Mouse (Mus musculus) ES-E14 (cell line): ENCODE measurements around the gene Trp53i11.

Experiments used
- CHD2 ChIP-seq: IDR thresholded peaks from 2 replicates; pipeline ENCODE4 v1.6.1; 2014; ENCODE audit warnings: mild to moderate bottlenecking, low read depth, low read length, inconsistent platforms
- HCFC1 ChIP-seq: IDR thresholded peaks from 2 replicates; pipeline ENCODE4 v1.6.1; 2012; ENCODE audit warnings: low read length, inconsistent platforms, borderline replicate concordance; ENCODE audit not compliant: insufficient read depth
- MAFK ChIP-seq: IDR thresholded peaks from 2 replicates; pipeline ENCODE4 v1.6.1; 2014; ENCODE audit warnings: mild to moderate bottlenecking, low read depth, low read length, inconsistent platforms; ENCODE audit not compliant: insufficient read depth
- ZC3H11A ChIP-seq: IDR thresholded peaks from 2 replicates; pipeline ENCODE4 v1.6.1; 2012; ENCODE audit warnings: low read depth, mild to moderate bottlenecking, inconsistent platforms, low read length, borderline replicate concordance
- ZNF384 ChIP-seq: IDR thresholded peaks from 2 replicates; pipeline ENCODE4 v1.6.1; 2012; ENCODE audit warnings: low read depth, low read length, inconsistent platforms

- TF ChIP-seq CHD2 (no peak), HCFC1 (no peak), ZNF384 (no peak), MAFK (no peak), ZC3H11A (no peak)
Measured at GRCm38 (mm10) chr2:93171929-93172328, 15.4 kb upstream of the Trp53i11 start.
